Mouse (Mus musculus) thymus, adult 2 months (tissue): Measurements from ENCODE around the gene Col4a2. TPM values are rescaled to one million over a fixed set of nuclear protein-coding genes. Genes with fewer than 3 reads are reported as not detected.

ENCODE experiments used
- DNase-seq: peaks from one replicate; pipeline ENCODE4 v3.0.0; 2021
- H3K27ac ChIP-seq: fragments of 200-500 bp; 2 replicates; pipeline ENCODE4 v1.5.1; 2012; ENCODE audit warnings: low read length, control low read depth; ENCODE audit not compliant: control insufficient read depth, insufficient read depth
- H3K27me3 ChIP-seq: fragments of 200-500 bp; 2 replicates; pipeline ENCODE4 v1.6.1; 2012; ENCODE audit warnings: mild to moderate bottlenecking, low read length, moderate library complexity, mixed read lengths; ENCODE audit not compliant: control insufficient read depth, insufficient read depth
- H3K36me3 ChIP-seq: fragments of 200-500 bp; 2 replicates; pipeline ENCODE4 v1.6.1; 2012; ENCODE audit warnings: mild to moderate bottlenecking, low read length, moderate library complexity; ENCODE audit not compliant: control insufficient read depth, insufficient read depth
- H3K4me1 ChIP-seq: fragments of 200-500 bp; replicated peaks from 2 replicates; pipeline ENCODE4 v1.6.1; 2012; ENCODE audit warnings: low read length; ENCODE audit not compliant: control insufficient read depth, insufficient read depth
- H3K4me3 ChIP-seq: fragments of 200-500 bp; 2 replicates; pipeline ENCODE4 v1.5.1; 2012; ENCODE audit warnings: mild to moderate bottlenecking, low read length, control low read depth, moderate library complexity; ENCODE audit not compliant: control insufficient read depth, insufficient read depth
- CTCF ChIP-seq: fragments of 200-500 bp; IDR thresholded peaks from 2 replicates; pipeline ENCODE4 v1.5.1; 2012; ENCODE audit warnings: mild to moderate bottlenecking, control low read depth, low read length, moderate library complexity, borderline replicate concordance; ENCODE audit not compliant: control insufficient read depth, poor library complexity, insufficient read depth; ENCODE audit errors: extremely low read depth
- POLR2A ChIP-seq: fragments of 200-500 bp; IDR thresholded peaks from 2 replicates; pipeline ENCODE4 v1.6.1; 2012; ENCODE audit warnings: mild to moderate bottlenecking, low read length, control low read depth, moderate library complexity; ENCODE audit not compliant: control insufficient read depth, poor library complexity, insufficient read depth; ENCODE audit errors: extremely low read depth
- WGBS: fragments of 180-500 bp; shearing (Covaris S2); methylation state at CpG from one replicate; pipeline ENCODE4 v1.1.7; 2018; 5-methylcytosine and 5-hydroxymethylcytosine counted together
- polyA plus RNA-seq: library from polyadenylated mRNA; depleted of rRNA; stranded (reverse); fragments of >200 nt; gene quantifications from 2 replicates; pipeline ENCODE4 v1.2.3, GENCODE M21; 2012

The Col4a2 gene
- polyA plus RNA-seq, 1 experiment, result 25.7 TPM

DNA sequence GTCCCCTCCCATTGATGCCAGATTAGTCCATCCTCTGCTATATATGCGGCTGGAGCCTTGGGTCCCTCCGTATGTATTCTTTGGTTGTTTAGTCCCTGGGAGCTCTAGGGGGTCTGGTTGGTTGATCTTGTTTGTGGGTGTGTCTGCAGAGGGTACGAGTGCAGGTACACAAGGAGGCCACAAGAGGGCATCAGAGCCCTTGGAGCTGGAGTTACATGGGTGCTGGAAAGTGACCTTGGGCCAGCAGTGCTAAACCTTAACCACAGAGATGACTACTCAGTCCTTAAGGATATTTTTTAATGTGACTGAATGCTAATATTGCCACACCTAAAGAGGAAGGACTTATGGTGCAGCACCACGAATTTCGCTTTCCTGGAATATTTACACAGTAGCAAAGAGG lies 118.1 kb downstream of the Col4a2 start:
- Histone ChIP-seq H3K27ac (no peak overlapping the region), H3K4me1 (no peaks in the 10 kb centered on the region), H3K27me3 (no peaks in the 10 kb centered on the region), H3K36me3 (no peaks in the 10 kb centered on the region), H3K4me3 (no peak overlapping the region)
- WGBS, result 70% methylated on average over 5 of the region's 5 CpGs
- no peak for DNase-seq
- TF ChIP-seq CTCF (no peak), POLR2A (no peak)

DNA sequence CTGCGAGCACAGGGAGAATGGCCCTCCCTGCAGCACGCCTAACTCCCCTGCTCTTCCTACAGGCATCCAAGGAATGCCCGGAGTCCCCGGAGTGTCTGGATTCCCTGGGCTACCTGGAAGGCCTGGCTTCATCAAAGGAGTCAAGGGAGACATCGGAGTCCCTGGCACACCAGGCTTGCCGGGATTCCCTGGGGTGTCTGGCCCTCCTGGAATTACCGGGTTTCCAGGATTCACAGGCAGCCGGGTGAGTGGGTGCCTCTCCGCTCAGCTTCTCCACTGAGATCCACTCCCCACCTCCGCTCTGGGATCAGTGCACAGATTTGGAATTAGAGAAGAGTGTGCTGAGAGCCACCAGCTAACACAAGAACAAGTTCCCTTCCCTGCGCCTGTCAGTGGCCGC lies 125.3 kb downstream of the Col4a2 start:
- no peak overlapping the region for H3K27ac ChIP-seq
- no peaks in the 10 kb centered on the region for H3K27me3 ChIP-seq
- 0 out of 2 replicates have a peak, but pooled peaks cover 4% of the 10 kb centered on the region for H3K4me1 ChIP-seq
- TF ChIP-seq POLR2A, result no peak
- no peak for TF ChIP-seq CTCF
- H3K36me3 ChIP-seq, result no peaks in the 10 kb centered on the region
- WGBS, result 96% methylated on average over 12 of the region's 12 CpGs
- no peak for DNase-seq
- H3K4me3 ChIP-seq, result no peak overlapping the region

DNA sequence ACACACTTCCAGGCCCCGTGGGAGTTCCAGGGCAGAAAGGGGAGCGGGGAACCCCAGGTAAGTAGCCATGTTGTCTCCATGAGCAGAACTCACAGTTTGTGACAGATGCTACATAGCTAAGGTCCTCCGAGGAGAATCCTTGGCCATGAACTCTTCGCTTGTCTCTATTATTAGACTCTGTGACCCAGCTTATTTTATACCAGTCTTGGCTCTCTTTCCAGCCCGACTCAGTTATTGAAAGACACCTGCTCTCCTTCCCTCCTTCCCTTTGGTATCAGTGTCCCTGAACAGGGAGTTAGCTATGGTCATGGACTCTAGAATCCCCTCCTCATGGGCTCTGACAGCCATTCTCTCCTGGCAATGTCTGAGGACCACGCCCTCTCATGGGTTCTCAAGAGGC lies 128.7 kb downstream of the Col4a2 start:
- DNase-seq, result no peak
- WGBS, result 90% methylated on average over 6 of the region's 6 CpGs
- Histone ChIP-seq H3K27me3 (no peaks in the 10 kb centered on the region), H3K4me3 (no peak overlapping the region), H3K36me3 (no peaks in the 10 kb centered on the region), H3K27ac (no peak overlapping the region), H3K4me1 (0 out of 2 replicates have a peak, but pooled peaks cover 4% of the 10 kb centered on the region)
- TF ChIP-seq POLR2A (no peak), CTCF (no peak)

DNA sequence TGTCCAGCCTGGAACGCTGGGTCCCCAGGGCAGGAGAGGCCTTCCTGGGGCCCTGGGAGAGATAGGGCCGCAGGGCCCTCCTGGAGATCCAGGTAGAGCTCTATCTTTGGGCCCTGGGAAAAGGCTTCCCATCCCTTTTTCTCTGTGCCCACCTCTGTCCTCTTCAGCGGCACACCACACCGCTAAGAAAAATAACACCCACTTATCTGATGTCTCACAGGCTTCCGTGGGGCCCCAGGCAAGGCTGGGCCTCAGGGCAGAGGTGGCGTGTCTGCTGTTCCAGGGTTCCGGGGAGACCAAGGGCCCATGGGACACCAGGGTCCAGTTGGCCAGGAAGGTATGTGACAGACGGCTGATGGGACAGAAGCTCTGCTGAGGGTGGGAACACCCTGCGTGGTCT lies 131.0 kb downstream of the Col4a2 start:
- Histone ChIP-seq H3K4me3 (no peak overlapping the region), H3K27me3 (no peaks in the 10 kb centered on the region), H3K36me3 (no peaks in the 10 kb centered on the region), H3K4me1 (0 out of 2 replicates have a peak, but pooled peaks cover 4% of the 10 kb centered on the region), H3K27ac (no peak overlapping the region)
- WGBS, result 96% methylated on average over 9 of the region's 9 CpGs
- TF ChIP-seq POLR2A, result no peak
- TF ChIP-seq CTCF, result no peak
- no peak for DNase-seq

DNA sequence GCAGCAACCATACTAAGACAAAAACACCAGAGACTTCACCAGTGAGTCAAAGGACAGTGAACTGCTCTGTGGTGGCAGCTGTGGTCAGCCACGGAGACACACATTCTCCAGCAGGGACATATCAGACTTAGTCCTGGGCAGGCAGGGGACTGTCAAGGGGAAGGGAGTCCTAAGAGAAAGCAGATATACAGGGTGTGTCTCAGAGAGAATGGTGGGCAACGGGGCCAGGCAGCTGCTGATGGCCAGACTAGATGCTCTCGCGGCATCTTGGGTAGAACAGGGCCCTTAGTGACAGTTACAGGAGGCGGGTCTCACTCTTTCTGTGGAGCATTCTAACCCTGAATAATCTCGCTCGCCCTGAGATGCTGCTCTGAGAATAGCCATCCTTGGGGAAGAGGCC lies 131.6 kb downstream of the Col4a2 start:
- H3K27ac ChIP-seq, result no peak overlapping the region
- DNase-seq, result no peak
- 78% methylated on average over 7 of the region's 7 CpGs for WGBS
- TF ChIP-seq POLR2A (no peak), CTCF (no peak)
- H3K27me3 ChIP-seq, result no peaks in the 10 kb centered on the region
- H3K4me3 ChIP-seq, result no peak overlapping the region
- 0 out of 2 replicates have a peak, but pooled peaks cover 4% of the 10 kb centered on the region for H3K4me1 ChIP-seq
- H3K36me3 ChIP-seq, result no peaks in the 10 kb centered on the region

DNA sequence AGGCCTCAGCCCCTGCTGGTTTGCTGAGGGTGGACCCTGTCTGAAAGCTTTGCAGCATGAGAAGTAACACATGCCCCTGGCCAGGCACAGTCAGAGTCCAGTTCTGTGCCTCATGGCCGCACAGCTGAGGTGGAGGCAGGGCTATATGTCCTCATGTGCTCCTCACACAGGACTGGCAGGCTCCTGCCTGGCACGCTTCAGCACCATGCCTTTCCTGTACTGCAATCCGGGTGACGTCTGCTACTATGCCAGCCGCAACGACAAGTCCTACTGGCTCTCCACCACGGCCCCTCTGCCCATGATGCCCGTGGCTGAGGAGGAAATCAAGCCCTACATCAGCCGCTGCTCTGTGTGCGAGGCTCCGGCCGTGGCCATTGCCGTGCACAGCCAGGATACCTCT lies 133.2 kb downstream of the Col4a2 start:
- no peak for DNase-seq
- WGBS, result 95% methylated on average over 13 of the region's 13 CpGs
- Histone ChIP-seq H3K4me3 (no peak overlapping the region), H3K36me3 (no peaks in the 10 kb centered on the region), H3K27ac (no peak overlapping the region), H3K4me1 (0 out of 2 replicates have a peak, but pooled peaks cover 4% of the 10 kb centered on the region), H3K27me3 (no peaks in the 10 kb centered on the region)
- no peak for TF ChIP-seq CTCF
- no peak for TF ChIP-seq POLR2A

DNA sequence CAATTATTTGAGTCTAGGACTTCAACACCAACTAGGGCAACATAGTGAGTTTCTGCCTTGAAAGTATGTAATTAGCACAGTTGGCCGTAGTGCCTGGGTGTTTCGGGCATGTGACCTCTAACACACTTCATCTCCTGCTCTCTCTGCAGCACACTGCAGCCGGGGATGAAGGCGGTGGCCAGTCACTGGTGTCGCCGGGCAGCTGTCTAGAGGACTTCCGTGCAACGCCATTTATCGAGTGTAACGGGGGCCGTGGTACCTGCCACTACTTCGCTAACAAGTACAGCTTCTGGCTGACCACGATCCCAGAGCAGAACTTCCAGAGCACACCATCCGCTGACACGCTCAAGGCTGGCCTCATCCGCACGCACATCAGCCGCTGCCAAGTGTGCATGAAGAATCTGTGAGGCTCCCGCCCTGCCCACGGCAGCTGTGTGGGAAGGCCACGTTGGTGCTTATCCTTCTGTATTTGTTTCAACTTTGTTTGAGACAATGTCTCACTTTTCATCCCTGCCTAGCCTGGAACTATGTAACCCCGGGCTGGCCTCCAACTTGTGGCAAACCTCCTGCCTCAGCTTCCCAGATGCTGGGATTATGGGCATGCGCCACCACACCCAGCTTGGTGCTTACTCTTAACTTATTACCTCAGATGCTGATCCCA lies 135.4 kb downstream of the Col4a2 start:
- H3K4me3 ChIP-seq, result no peak overlapping the region
- H3K27ac ChIP-seq, result no peak overlapping the region
- H3K36me3 ChIP-seq, result no peaks in the 10 kb centered on the region
- H3K4me1 ChIP-seq, result peaks cover 13% of the 10 kb centered on the region
- DNase-seq, result no peak
- H3K27me3 ChIP-seq, result no peaks in the 10 kb centered on the region
- WGBS, result 95% methylated on average over 23 of the region's 23 CpGs
- no peak for TF ChIP-seq CTCF
- no peak for TF ChIP-seq POLR2A
